Mouse (Mus musculus) left cerebral cortex, postnatal 25 days (tissue): ENCODE data around the gene Crxos. TPM values are rescaled to one million over a fixed set of nuclear protein-coding genes. Genes with fewer than 3 reads are reported as not detected.

Experiments
- total RNA-seq, 2 experiments: library from RNA; stranded (reverse); gene quantifications; 2 replicates each; pipeline ENCODE4 v1.2.3; 2021

Crxos gene
- total RNA-seq, 2 experiments from 2014 or later: not detected

Other genes with a start within 250 kb of the Crxos start
- gene Obox3, start 242.7 kb upstream of the Crxos start, total RNA-seq: not detected
- not detected for gene Obox5, start 132.5 kb upstream of the Crxos start, total RNA-seq
- not detected for gene Obox6, start 42.9 kb upstream of the Crxos start, total RNA-seq
- gene Crx, start 2.6 kb upstream of the Crxos start, total RNA-seq: not detected
- 1,000 to 10,000 TPM; 1,337 to 1,417 TPM for gene Selenow, start 39.8 kb downstream of the Crxos start, total RNA-seq
- 100 to 1,000 TPM in 1 of 2 experiments, 10 to 100 TPM in 1; 98.5 to 104 TPM for gene Nop53, start 63.5 kb downstream of the Crxos start, total RNA-seq
- gene Ehd2, start 85.0 kb downstream of the Crxos start, total RNA-seq: 1 to 10 TPM; 4.7 to 8.4 TPM
- 10 to 100 TPM; 12.6 to 14.3 TPM for gene Bicra, start 165.3 kb downstream of the Crxos start, total RNA-seq
- under 1 TPM; 0.50 TPM for gene Zfp541, start 179.2 kb downstream of the Crxos start, total RNA-seq
- 100 to 1,000 TPM; 264 to 272 TPM for gene Napa, start 215.8 kb downstream of the Crxos start, total RNA-seq
- gene Kptn, start 237.3 kb downstream of the Crxos start, total RNA-seq: 10 to 100 TPM; 36.0 to 42.7 TPM
- 100 to 1,000 TPM; 263 to 264 TPM for gene Slc8a2, start 247.2 kb downstream of the Crxos start, total RNA-seq